Mouse (Mus musculus) CH12.LX (cell line): Measurements from ENCODE around the gene Ddx47. TPM values are rescaled to one million over a fixed set of nuclear protein-coding genes. Genes with fewer than 3 reads are reported as not detected.

Experiments used
- DNase-seq: peaks from one replicate; pipeline ENCODE4 v3.0.0-alpha.2; 2013; ENCODE audit errors: extremely low read depth
- H3K27ac ChIP-seq: 2 replicates; pipeline ENCODE4 v1.5.1; 2012; ENCODE audit warnings: low read depth, mild to moderate bottlenecking, control low read depth, moderate library complexity; ENCODE audit not compliant: insufficient read depth
- H3K27me3 ChIP-seq: replicated peaks from 2 replicates; pipeline ENCODE3; 2012; ENCODE audit warnings: inconsistent platforms
- H3K36me3 ChIP-seq, 2 experiments: replicated peaks in 1 of 2; 2 replicates each; pipeline versions ENCODE3 to v1.6.1; 2012; ENCODE audit warnings: inconsistent platforms in 1 of 2, low read length in 1 of 2, mild to moderate bottlenecking in 1 of 2, mixed read lengths in 1 of 2, moderate library complexity in 1 of 2; ENCODE audit not compliant: control insufficient read depth in 1 of 2, insufficient read depth in 1 of 2
- H3K4me1 ChIP-seq, 2 experiments: 2 replicates each; pipeline ENCODE4 v1.6.1; 2012; ENCODE audit warnings: inconsistent platforms in 1 of 2, moderate library complexity in 1 of 2; ENCODE audit not compliant: insufficient read depth in 2 of 2, control insufficient read depth in 1 of 2
- H3K4me2 ChIP-seq: 2 replicates; pipeline ENCODE4 v1.6.1; 2012; ENCODE audit warnings: low read depth, mild to moderate bottlenecking, control low read depth; ENCODE audit not compliant: poor library complexity, insufficient read depth, severe bottlenecking
- H3K4me3 ChIP-seq, 3 experiments: fragments of 150-350 bp in 1 of 3; sonication (generic) in 1 of 3; replicated peaks in 1 of 3; 2 replicates each; pipeline versions ENCODE3 to v1.5.1; 2011 to 2012; ENCODE audit warnings: low read depth in 2 of 3, low read length in 2 of 3, mild to moderate bottlenecking in 2 of 3, moderate library complexity in 2 of 3, control low read depth in 1 of 3, improper control_type of control experiment in 1 of 3, inconsistent platforms in 1 of 3, mixed read lengths in 1 of 3; ENCODE audit not compliant: poor library complexity in 1 of 3
- H3K79me2 ChIP-seq: replicated peaks from 2 replicates; pipeline ENCODE4 v1.6.1; 2012; ENCODE audit warnings: mild to moderate bottlenecking, moderate library complexity; ENCODE audit not compliant: control insufficient read depth, poor library complexity, insufficient read depth, severe bottlenecking; ENCODE audit errors: extremely low read depth
- H3K9ac ChIP-seq: 2 replicates; pipeline ENCODE4 v1.6.1; 2012; ENCODE audit warnings: low read depth, mild to moderate bottlenecking, control low read depth, moderate library complexity; ENCODE audit not compliant: insufficient read depth
- H3K9me3 ChIP-seq: replicated peaks from 2 replicates; pipeline ENCODE3; 2012; ENCODE audit warnings: low read length, inconsistent platforms, mixed read lengths
- BHLHE40 ChIP-seq: IDR thresholded peaks from 2 replicates; pipeline ENCODE4 v1.6.1; 2011; ENCODE audit warnings: mild to moderate bottlenecking, low read depth, low read length, improper control_type of control experiment
- CHD1 ChIP-seq: IDR thresholded peaks from 2 replicates; pipeline ENCODE4 v1.6.1; 2012; ENCODE audit warnings: low read depth, low read length, improper control_type of control experiment, inconsistent platforms
- CHD2 ChIP-seq: IDR thresholded peaks from 2 replicates; pipeline ENCODE4 v1.6.1; 2011; ENCODE audit warnings: low read length, improper control_type of control experiment
- CTCF ChIP-seq, 2 experiments: IDR thresholded peaks in 1 of 2; conservative IDR thresholded peaks in 1 of 2; 2 replicates each; pipeline ENCODE4 v1.5.1; 2011 to 2012; ENCODE audit warnings: low read depth in 2 of 2, low read length in 2 of 2, improper control_type of control experiment in 1 of 2, inconsistent platforms in 1 of 2, mild to moderate bottlenecking in 1 of 2, moderate library complexity in 1 of 2
- ELF1 ChIP-seq: IDR thresholded peaks from 2 replicates; pipeline ENCODE4 v1.6.1; 2014; ENCODE audit warnings: low read depth, mild to moderate bottlenecking, inconsistent platforms, low read length, improper control_type of control experiment
- ETS1 ChIP-seq: conservative IDR thresholded peaks from 2 replicates; pipeline ENCODE4 v1.6.1; 2012; ENCODE audit warnings: low read depth, mild to moderate bottlenecking, inconsistent platforms, low read length, improper control_type of control experiment, moderate library complexity
- JUN ChIP-seq: IDR thresholded peaks from 2 replicates; pipeline ENCODE4 v1.6.1; 2011; ENCODE audit warnings: low read depth, mild to moderate bottlenecking, low read length, improper control_type of control experiment, moderate library complexity; ENCODE audit not compliant: insufficient read depth
- JUND ChIP-seq: conservative IDR thresholded peaks from 2 replicates; pipeline ENCODE4 v1.6.1; 2011; ENCODE audit warnings: low read depth, low read length, improper control_type of control experiment
- MAFK ChIP-seq: IDR thresholded peaks from 2 replicates; pipeline ENCODE4 v1.6.1; 2011; ENCODE audit warnings: low read length, improper control_type of control experiment; ENCODE audit not compliant: insufficient replicate concordance
- MXI1 ChIP-seq: IDR thresholded peaks from 2 replicates; pipeline ENCODE4 v1.6.1; 2011; ENCODE audit warnings: mild to moderate bottlenecking, low read depth, low read length, improper control_type of control experiment
- MYC ChIP-seq: IDR thresholded peaks from 2 replicates; pipeline ENCODE4 v1.6.1; 2011; ENCODE audit warnings: low read depth, mild to moderate bottlenecking, improper control_type of control experiment, low read length
- NELFE ChIP-seq: IDR thresholded peaks from 2 replicates; pipeline ENCODE4 v1.6.1; 2011; ENCODE audit warnings: low read depth, low read length, improper control_type of control experiment
- POLR2AphosphoS2 ChIP-seq: IDR thresholded peaks from 2 replicates; pipeline ENCODE4 v1.6.1; 2011; ENCODE audit warnings: low read depth, low read length, improper control_type of control experiment
- RAD21 ChIP-seq: IDR thresholded peaks from 2 replicates; pipeline ENCODE4 v1.6.1; 2011; ENCODE audit warnings: low read depth, mild to moderate bottlenecking, low read length, improper control_type of control experiment, moderate library complexity
- SIN3A ChIP-seq: IDR thresholded peaks from 2 replicates; pipeline ENCODE4 v1.6.1; 2012; ENCODE audit warnings: low read length, improper control_type of control experiment, inconsistent platforms
- UBTF ChIP-seq: IDR thresholded peaks from 2 replicates; pipeline ENCODE4 v1.6.1; 2012; ENCODE audit warnings: low read depth, mild to moderate bottlenecking, inconsistent platforms, low read length, improper control_type of control experiment, moderate library complexity
- USF1 ChIP-seq: IDR thresholded peaks from 2 replicates; pipeline ENCODE4 v1.6.1; 2014; ENCODE audit warnings: low read depth, mild to moderate bottlenecking, inconsistent platforms, low read length, improper control_type of control experiment
- ZC3H11A ChIP-seq: IDR thresholded peaks from 2 replicates; pipeline ENCODE4 v1.6.1; 2012; ENCODE audit warnings: low read depth, mild to moderate bottlenecking, inconsistent platforms, low read length, improper control_type of control experiment
- ZMIZ1 ChIP-seq: IDR thresholded peaks from 2 replicates; pipeline ENCODE4 v1.6.1; 2012; ENCODE audit warnings: low read depth, mild to moderate bottlenecking, inconsistent platforms, low read length, improper control_type of control experiment
- dilution Hi-C: fragments of 300-500 bp; cut with MboI; formaldehyde crosslinking; loops from 2 replicates; pipeline ENCODE4 v1.14.3; 2020; ENCODE audit warnings: low sequenced_read_pairs; ENCODE audit not compliant: extremely low pct_unique_long_range_greater_than_20kb, extremely low pct_ligation_motif_present
- in situ Hi-C: fragments of 300-500 bp; cut with MboI; formaldehyde crosslinking; loops from 3 replicates; pipeline ENCODE4 v1.14.3; 2019; ENCODE audit warnings: low sequenced_read_pairs, low pct_ligation_motif_present, low pct_unique_long_range_greater_than_20kb, mixed read lengths
- polyA plus RNA-seq: library from polyadenylated mRNA; unstranded; fragments of >175 nt; gene quantifications from 2 replicates; pipeline ENCODE4 v1.2.1, GENCODE M21; 2012; ENCODE audit warnings: low read depth; ENCODE audit not compliant: insufficient read length
- total RNA-seq, 2 experiments: library from RNA; depleted of rRNA; stranded (reverse); fragments of 300-350 nt in 1 of 2; fragments of >200 nt in 1 of 2; gene quantifications; 2 replicates each; pipeline ENCODE4 v1.2.3; 2012 to 2014

Ddx47 gene
- total and polyA plus RNA-seq, 3 experiments, result 61.4 to 110 (median 82.6) TPM

DNA sequence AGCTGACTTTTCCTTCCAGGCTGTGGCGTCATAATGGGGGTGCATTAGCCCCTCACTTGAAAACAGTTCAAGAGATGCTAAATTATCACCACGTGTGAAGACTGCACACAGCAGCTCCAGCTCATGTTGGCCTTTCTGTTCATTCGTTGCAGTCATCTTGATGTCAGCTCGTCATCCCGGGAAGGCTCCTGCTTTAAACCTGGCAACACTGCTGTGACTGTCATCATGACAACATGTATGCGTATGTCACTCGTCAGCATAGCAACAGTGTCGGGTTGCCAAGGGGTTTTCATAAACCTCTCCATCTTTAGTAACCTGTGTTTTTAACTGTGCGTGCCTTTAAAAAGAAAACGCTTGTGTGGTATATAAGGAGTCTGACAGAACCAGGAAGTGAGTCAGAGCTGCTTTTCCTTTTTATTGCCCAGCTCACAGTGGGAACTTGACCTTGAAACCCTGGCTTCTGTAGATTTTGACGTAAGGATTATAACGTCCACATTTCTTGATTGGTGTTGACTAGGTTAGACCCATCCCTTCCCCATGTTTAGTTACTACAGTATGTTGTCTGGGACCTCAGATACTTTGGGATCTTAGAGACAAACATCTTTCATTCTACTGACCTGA, 17.3 kb upstream of the Ddx47 start:
- H3K36me3 ChIP-seq, result no peaks in the 10 kb centered on the region
- no peak for DNase-seq
- no peaks in the 10 kb centered on the region for H3K27me3 ChIP-seq
- H3K79me2 ChIP-seq, result no peaks in the 10 kb centered on the region
- no peak overlapping the region for H3K4me3 ChIP-seq
- H3K27ac ChIP-seq, result no peak overlapping the region
- in situ Hi-C loops (loop anchor here (25.0 kb wide), 1 partner anchor 357 kb away; the partner anchor contains the start of genes Borcs5 and Mansc1), dilution Hi-C loops (no loop called here)
- H3K4me2 ChIP-seq, result no peak overlapping the region
- TF ChIP-seq JUN, result no peak
- TF ChIP-seq MAFK, result no peak
- TF ChIP-seq POLR2AphosphoS2, result no peak
- no peak for TF ChIP-seq CHD2
- TF ChIP-seq SIN3A, result no peak
- TF ChIP-seq CTCF (conservative IDR thresholded peaks at IDR 0.05 in 1 of 2, IDR thresholded peaks at IDR 0.05 in 1 of 2; ENCODE audit: low read depth in 2 of 2, low read length in 2 of 2), result no peak
- TF ChIP-seq ZC3H11A, result no peak
- no peak for TF ChIP-seq RAD21
- H3K9me3 ChIP-seq, result no peaks in the 10 kb centered on the region
- H3K9ac ChIP-seq, result no peak overlapping the region
- H3K4me1 ChIP-seq, result peaks cover 0 to 6% of the 10 kb centered on the region in 2 experiments; a peak in 1 of 4 replicates

DNA sequence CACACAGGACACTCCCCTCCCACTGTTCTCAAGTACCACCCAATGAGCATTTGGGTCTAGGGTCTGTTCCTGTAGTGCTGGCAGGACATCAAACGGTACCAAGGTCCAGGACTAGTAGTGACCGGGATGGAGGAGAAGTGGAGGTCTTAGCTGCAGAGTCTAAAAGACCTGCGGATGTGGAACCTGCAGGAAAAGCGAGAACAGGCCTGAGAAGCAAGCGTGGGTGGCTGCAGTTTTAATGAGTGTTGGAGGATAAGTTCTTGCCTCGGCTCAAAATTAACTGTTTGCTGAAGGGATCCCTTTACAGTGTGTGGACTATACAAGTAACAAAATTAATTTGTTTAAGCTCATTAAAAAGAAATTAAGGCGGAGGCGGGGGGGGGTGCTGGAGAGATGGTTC, 16.4 kb upstream of the Ddx47 start:
- no peak for DNase-seq

More for the DNA sequence above, 16.4 kb upstream of the Ddx47 start:
- TF ChIP-seq ELF1 (no peak), UBTF (no peak), JUND (no peak), ZMIZ1 (no peak), JUN (no peak), MXI1 (no peak), ETS1 (no peak), CHD1 (no peak), CTCF (conservative IDR thresholded peaks at IDR 0.05 in 1 of 2, IDR thresholded peaks at IDR 0.05 in 1 of 2; ENCODE audit: low read depth in 2 of 2, low read length in 2 of 2) (no peak), BHLHE40 (no peak), MYC (no peak), NELFE (no peak), USF1 (no peak), RAD21 (no peak)
- Histone ChIP-seq H3K79me2 (no peaks in the 10 kb centered on the region), H3K4me3 (no peak overlapping the region), H3K9ac (no peak overlapping the region), H3K9me3 (no peaks in the 10 kb centered on the region), H3K27me3 (no peaks in the 10 kb centered on the region), H3K4me1 (peaks cover 0 to 6% of the 10 kb centered on the region in 2 experiments; a peak in 1 of 4 replicates), H3K36me3 (no peaks in the 10 kb centered on the region), H3K27ac (no peak overlapping the region), H3K4me2 (no peak overlapping the region)
- dilution Hi-C loops (no loop called here), in situ Hi-C loops (loop anchor here (25.0 kb wide), 1 partner anchor 358 kb away; the partner anchor contains the start of genes Borcs5 and Mansc1)
